Mouse (Mus musculus) liver, adult 2 months (tissue): ENCODE measurements around the gene Fabp6. TPM values are rescaled to one million over a fixed set of nuclear protein-coding genes. Genes with fewer than 3 reads are reported as not detected.
A peak's percentile ranks its signal among the peaks of the same experiment; 100 is the strongest.

ENCODE experiments used
- DNase-seq: peaks from one replicate; pipeline ENCODE4 v3.0.0-alpha.2; 2011; ENCODE audit warnings: low read depth, low spot score; ENCODE audit errors: extremely low read depth
- H3K27ac ChIP-seq: fragments of 200-500 bp; replicated peaks from 2 replicates; pipeline ENCODE4 v1.5.1; 2012; ENCODE audit warnings: low read depth, mild to moderate bottlenecking, control low read depth, inconsistent platforms, low read length; ENCODE audit not compliant: insufficient read depth
- H3K27me3 ChIP-seq: fragments of 200-500 bp; 2 replicates; pipeline ENCODE4 v1.6.1; 2012; ENCODE audit warnings: mild to moderate bottlenecking, moderate library complexity, low read length, inconsistent platforms; ENCODE audit not compliant: control insufficient read depth, insufficient read depth
- H3K36me3 ChIP-seq: fragments of 200-500 bp; 2 replicates; pipeline ENCODE4 v1.6.1; 2012; ENCODE audit warnings: low read length, inconsistent platforms; ENCODE audit not compliant: control insufficient read depth, insufficient read depth
- H3K4me1 ChIP-seq: fragments of 200-500 bp; 2 replicates; pipeline ENCODE4 v1.6.1; 2011; ENCODE audit warnings: low read length; ENCODE audit not compliant: control insufficient read depth, insufficient read depth
- H3K4me3 ChIP-seq: fragments of 200-500 bp; 2 replicates; pipeline ENCODE4 v1.5.1; 2011; ENCODE audit warnings: low read depth, mild to moderate bottlenecking, control low read depth, low read length, moderate library complexity; ENCODE audit not compliant: insufficient read depth
- H3K79me2 ChIP-seq: fragments of 200-500 bp; 2 replicates; pipeline ENCODE4 v1.6.1; 2012; ENCODE audit warnings: inconsistent platforms, mild to moderate bottlenecking, low read length, moderate library complexity; ENCODE audit not compliant: control insufficient read depth, insufficient read depth
- H3K9ac ChIP-seq: fragments of 200-500 bp; 2 replicates; pipeline ENCODE4 v1.6.1; 2012; ENCODE audit warnings: low read depth, mild to moderate bottlenecking, control low read depth, inconsistent platforms, low read length
- CTCF ChIP-seq: fragments of 200-500 bp; IDR thresholded peaks from 2 replicates; pipeline ENCODE4 v1.5.1; 2011; ENCODE audit warnings: low read depth, low read length, control low read depth
- POLR2A ChIP-seq: fragments of 200-500 bp; IDR thresholded peaks from 2 replicates; pipeline ENCODE4 v1.6.1; 2011; ENCODE audit warnings: low read length, control low read depth; ENCODE audit not compliant: insufficient read depth; ENCODE audit errors: extremely low read depth
- WGBS: fragments of 180-500 bp; shearing (Covaris S2); methylation state at CpG from one replicate; pipeline ENCODE4 v1.1.7; 2018; 5-methylcytosine and 5-hydroxymethylcytosine counted together
- polyA plus RNA-seq: library from polyadenylated mRNA; depleted of rRNA; stranded (reverse); fragments of >200 nt; gene quantifications from 2 replicates; pipeline ENCODE4 v1.2.3, GENCODE M21; 2012
- total RNA-seq: library from RNA; depleted of rRNA; stranded (reverse); fragments of >200 nt; gene quantifications from 2 replicates; pipeline ENCODE4 v1.2.3, GENCODE M21; 2014

Fabp6 gene
- total and polyA plus RNA-seq, 2 experiments = not detected

GRCm38 (mm10) chr11:43621769-43622168 is 20.4 kb upstream of the Fabp6 start:
- TF ChIP-seq POLR2A (no peak), CTCF (no peak)
- H3K36me3 ChIP-seq = no peaks in the 10 kb centered on the region
- H3K79me2 ChIP-seq = no peaks in the 10 kb centered on the region
- DNase-seq = peak; percentile 62
- WGBS = 29% methylated on average over 5 of the region's 5 CpGs
- H3K4me3 ChIP-seq = no peak overlapping the region
- H3K27ac ChIP-seq = peak overlapping the region; percentile 54
- H3K27me3 ChIP-seq = no peaks in the 10 kb centered on the region
- H3K4me1 ChIP-seq = peaks cover 9% of the 10 kb centered on the region
- H3K9ac ChIP-seq = no peak overlapping the region

- no peaks in the 10 kb centered on the region for H3K36me3 ChIP-seq
- TF ChIP-seq POLR2A = no peak
- TF ChIP-seq CTCF = no peak
- 87% methylated on average over 7 of the region's 7 CpGs for WGBS
- H3K4me3 ChIP-seq = no peak overlapping the region
- no peak overlapping the region for H3K9ac ChIP-seq
- peaks cover 4% of the 10 kb centered on the region; the same call in 1 of the 2 replicates for H3K4me1 ChIP-seq
- no peak overlapping the region for H3K27ac ChIP-seq
- H3K27me3 ChIP-seq = no peaks in the 10 kb centered on the region
- H3K79me2 ChIP-seq = no peaks in the 10 kb centered on the region
- DNase-seq = no peak
These were observed 17.1 kb upstream of the Fabp6 start for GRCm38 (mm10) chr11:43618403-43618802.

- no peaks in the 10 kb centered on the region for H3K79me2 ChIP-seq
- TF ChIP-seq CTCF (no peak), POLR2A (no peak)
- H3K27ac ChIP-seq = no peak overlapping the region
- H3K9ac ChIP-seq = no peak overlapping the region
- 71% methylated on average over 5 of the region's 5 CpGs for WGBS
- no peaks in the 10 kb centered on the region for H3K27me3 ChIP-seq
- DNase-seq = no peak
- H3K36me3 ChIP-seq = no peaks in the 10 kb centered on the region
- no peak overlapping the region for H3K4me3 ChIP-seq
- peaks cover 4% of the 10 kb centered on the region; the same call in 1 of the 2 replicates for H3K4me1 ChIP-seq
These were observed 16.6 kb upstream of the Fabp6 start for GRCm38 (mm10) chr11:43617924-43618323.

- H3K79me2 ChIP-seq = no peaks in the 10 kb centered on the region
- DNase-seq = peak; percentile 44
- H3K9ac ChIP-seq = no peak overlapping the region
- 36% methylated on average over 12 of the region's 12 CpGs for WGBS
- H3K4me1 ChIP-seq = no peaks in the 10 kb centered on the region
- H3K4me3 ChIP-seq = no peak overlapping the region
- TF ChIP-seq CTCF (peak; percentile 86), POLR2A (no peak)
- no peaks in the 10 kb centered on the region for H3K27me3 ChIP-seq
- H3K27ac ChIP-seq = no peak overlapping the region
- no peaks in the 10 kb centered on the region for H3K36me3 ChIP-seq
These were observed 11.6 kb upstream of the Fabp6 start for GRCm38 (mm10) chr11:43612834-43613488.

GRCm38 (mm10) chr11:43610662-43611033 is 9.3 kb upstream of the Fabp6 start:
- Histone ChIP-seq H3K79me2 (no peaks in the 10 kb centered on the region), H3K27ac (no peak overlapping the region), H3K36me3 (no peaks in the 10 kb centered on the region), H3K4me3 (no peak overlapping the region), H3K27me3 (no peaks in the 10 kb centered on the region), H3K4me1 (no peaks in the 10 kb centered on the region), H3K9ac (no peak overlapping the region)
- no peak for TF ChIP-seq CTCF
- no peak for TF ChIP-seq POLR2A
- no peak for DNase-seq
- 79% methylated on average over 5 of the region's 5 CpGs for WGBS

GRCm38 (mm10) chr11:43610006-43610661 is 8.8 kb upstream of the Fabp6 start:
- Histone ChIP-seq H3K4me3 (no peak overlapping the region), H3K9ac (no peak overlapping the region), H3K4me1 (no peaks in the 10 kb centered on the region), H3K36me3 (no peaks in the 10 kb centered on the region), H3K27ac (no peak overlapping the region), H3K27me3 (no peaks in the 10 kb centered on the region), H3K79me2 (no peaks in the 10 kb centered on the region)
- 86% methylated on average over 10 of the region's 10 CpGs for WGBS
- DNase-seq = no peak
- no peak for TF ChIP-seq POLR2A
